Mouse (Mus musculus): ENCODE measurements around the gene Spop. TPM values are rescaled to one million over a fixed set of nuclear protein-coding genes. Genes with fewer than 3 reads are reported as not detected.

Spop gene
- polyA plus RNA-seq, 1 experiment: 65.9 TPM

GRCm38 (mm10) chr11:95513461-95514297, 99.8 kb downstream of the Spop start:
- TF ChIP-seq CTCF (IDR thresholded peaks at IDR 0.05; ENCODE audit: extremely low read depth, insufficient read length, insufficient replicate concordance, low read depth, low read length): no peak
- no peak for TF ChIP-seq POLR2A (IDR thresholded peaks at IDR 0.05; ENCODE audit: low read depth, low read length)
- WGBS: 2% methylated on average over 66 of the region's 66 CpGs
- H3K4me3 ChIP-seq (ENCODE audit: low read depth, low read length): peak overlapping the region; percentile 64
- H3K27ac ChIP-seq (ENCODE audit: insufficient read depth, low read depth, low read length): no peak overlapping the region
- H3K36me3 ChIP-seq (ENCODE audit: control insufficient read depth, insufficient read depth, low read length): no peaks in the 10 kb centered on the region
- peaks cover 8% of the 10 kb centered on the region; the same call in 1 of the 2 replicates for H3K4me1 ChIP-seq (ENCODE audit: control insufficient read depth, insufficient read depth, insufficient read length, low read length)
- peaks cover 26% of the 10 kb centered on the region for H3K27me3 ChIP-seq (ENCODE audit: control insufficient read depth, insufficient read depth, low read length)

GRCm38 (mm10) chr11:95514298-95514861, 100.5 kb downstream of the Spop start, which contains the start of gene Nxph3:
TSS of gene Nxph3 (minus strand) at chr11:95514570.
- Histone ChIP-seq H3K27me3 (ENCODE audit: control insufficient read depth, insufficient read depth, low read length) (peaks cover 26% of the 10 kb centered on the region), H3K27ac (ENCODE audit: insufficient read depth, low read depth, low read length) (no peak within 1 kb of the TSS), H3K36me3 (ENCODE audit: control insufficient read depth, insufficient read depth, low read length) (no peaks in the 10 kb centered on the region), H3K4me3 (ENCODE audit: low read depth, low read length) (peak within 1 kb of the TSS; percentile 64), H3K4me1 (ENCODE audit: control insufficient read depth, insufficient read depth, insufficient read length, low read length) (peaks cover 8% of the 10 kb centered on the region; the same call in 1 of the 2 replicates)
- WGBS: 2% methylated on average over 59 of the region's 66 CpGs
- TF ChIP-seq CTCF (IDR thresholded peaks at IDR 0.05; ENCODE audit: extremely low read depth, insufficient read length, insufficient replicate concordance, low read depth, low read length) (peak; percentile 45; the same call in 1 of the 2 replicates), POLR2A (IDR thresholded peaks at IDR 0.05; ENCODE audit: low read depth, low read length) (no peak)

- WGBS: 78% methylated on average over 17 of the region's 17 CpGs
- TF ChIP-seq CTCF (IDR thresholded peaks at IDR 0.05; ENCODE audit: extremely low read depth, insufficient read length, insufficient replicate concordance, low read depth, low read length) (no peak), POLR2A (IDR thresholded peaks at IDR 0.05; ENCODE audit: low read depth, low read length) (no peak)
- Histone ChIP-seq H3K27ac (ENCODE audit: insufficient read depth, low read depth, low read length) (no peak overlapping the region), H3K4me1 (ENCODE audit: control insufficient read depth, insufficient read depth, insufficient read length, low read length) (peaks cover 8% of the 10 kb centered on the region; the same call in 1 of the 2 replicates), H3K27me3 (ENCODE audit: control insufficient read depth, insufficient read depth, low read length) (peaks cover 26% of the 10 kb centered on the region), H3K36me3 (ENCODE audit: control insufficient read depth, insufficient read depth, low read length) (no peaks in the 10 kb centered on the region), H3K4me3 (ENCODE audit: low read depth, low read length) (no peak overlapping the region)
Observed at GRCm38 (mm10) chr11:95515376-95516323, 101.8 kb downstream of the Spop start.

- TF ChIP-seq POLR2A (IDR thresholded peaks at IDR 0.05; ENCODE audit: low read depth, low read length) (no peak), CTCF (IDR thresholded peaks at IDR 0.05; ENCODE audit: extremely low read depth, insufficient read length, insufficient replicate concordance, low read depth, low read length) (no peak)
- 31% methylated on average over 5 of the region's 5 CpGs for WGBS
Observed at GRCm38 (mm10) chr11:95516491-95516911, 102.6 kb downstream of the Spop start.

DNA sequence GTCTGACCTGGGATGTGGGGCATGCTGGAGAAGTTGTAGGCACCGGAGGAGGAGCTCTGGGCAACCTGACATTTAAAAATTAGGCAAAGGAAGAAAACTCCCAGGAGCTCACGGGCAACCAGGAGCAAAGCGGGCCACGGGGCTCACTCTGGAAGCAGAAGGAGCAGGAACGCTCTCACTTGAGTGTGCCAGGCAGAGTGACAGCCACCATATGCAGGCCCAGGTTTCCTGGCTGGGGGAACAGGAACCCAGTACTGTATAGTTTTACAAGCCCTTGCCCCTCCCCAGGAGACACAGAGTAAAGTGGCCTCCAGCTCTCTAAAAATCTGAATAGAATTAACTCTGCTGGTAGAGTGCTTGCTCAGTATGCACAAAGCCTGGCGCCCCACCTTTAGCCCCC, 103.3 kb downstream of the Spop start:
- WGBS: 59% methylated on average over 6 of the region's 6 CpGs
- Histone ChIP-seq H3K4me1 (ENCODE audit: control insufficient read depth, insufficient read depth, insufficient read length, low read length) (peaks cover 15% of the 10 kb centered on the region), H3K36me3 (ENCODE audit: control insufficient read depth, insufficient read depth, low read length) (no peaks in the 10 kb centered on the region), H3K27me3 (ENCODE audit: control insufficient read depth, insufficient read depth, low read length) (peaks cover 26% of the 10 kb centered on the region), H3K27ac (ENCODE audit: insufficient read depth, low read depth, low read length) (no peak overlapping the region), H3K4me3 (ENCODE audit: low read depth, low read length) (no peak overlapping the region)
- TF ChIP-seq CTCF (IDR thresholded peaks at IDR 0.05; ENCODE audit: extremely low read depth, insufficient read length, insufficient replicate concordance, low read depth, low read length) (no peak), POLR2A (IDR thresholded peaks at IDR 0.05; ENCODE audit: low read depth, low read length) (no peak)

More at GRCm38 (mm10) chr11:95516491-95516911, 102.6 kb downstream of the Spop start:
- no peaks in the 10 kb centered on the region for H3K36me3 ChIP-seq (ENCODE audit: control insufficient read depth, insufficient read depth, low read length)
- H3K27me3 ChIP-seq (ENCODE audit: control insufficient read depth, insufficient read depth, low read length): peaks cover 26% of the 10 kb centered on the region
- no peak overlapping the region for H3K27ac ChIP-seq (ENCODE audit: insufficient read depth, low read depth, low read length)
- peaks cover 15% of the 10 kb centered on the region for H3K4me1 ChIP-seq (ENCODE audit: control insufficient read depth, insufficient read depth, insufficient read length, low read length)
- H3K4me3 ChIP-seq (ENCODE audit: low read depth, low read length): no peak overlapping the region

GRCm38 (mm10) chr11:95519299-95519698, 105.4 kb downstream of the Spop start:
- peaks cover 11% of the 10 kb centered on the region for H3K4me1 ChIP-seq (ENCODE audit: control insufficient read depth, insufficient read depth, insufficient read length, low read length)
- H3K4me3 ChIP-seq (ENCODE audit: low read depth, low read length): no peak overlapping the region
- H3K27ac ChIP-seq (ENCODE audit: insufficient read depth, low read depth, low read length): no peak overlapping the region
- peaks cover 13% of the 10 kb centered on the region for H3K27me3 ChIP-seq (ENCODE audit: control insufficient read depth, insufficient read depth, low read length)
- 71% methylated on average over 10 of the region's 10 CpGs for WGBS
- TF ChIP-seq POLR2A (IDR thresholded peaks at IDR 0.05; ENCODE audit: low read depth, low read length): no peak
- no peak for TF ChIP-seq CTCF (IDR thresholded peaks at IDR 0.05; ENCODE audit: extremely low read depth, insufficient read length, insufficient replicate concordance, low read depth, low read length)
- no peaks in the 10 kb centered on the region for H3K36me3 ChIP-seq (ENCODE audit: control insufficient read depth, insufficient read depth, low read length)

All from small intestine, adult 2 months (tissue).